Mouse (Mus musculus) left cerebral cortex, postnatal 4 days (tissue): ENCODE data around the gene Ints2. TPM values are rescaled to one million over a fixed set of nuclear protein-coding genes. Genes with fewer than 3 reads are reported as not detected.
"Not testable (repeated sequence)": the region's sequence is repeated elsewhere in the genome, so short reads cannot be mapped to it uniquely, and the experiment has no call there.

Experiments
- DNase-seq: peaks from one replicate; pipeline ENCODE4 v3.0.0-alpha.2; 2022
- intact Hi-C: fragments of 180-260 bp; cut with DNase I; formaldehyde crosslinking; loops from one replicate; pipeline ENCODE4 v1.15.1; 2025
- total RNA-seq, 2 experiments: library from RNA; stranded (reverse); gene quantifications; 2 replicates each; pipeline ENCODE4 v1.2.3; 2021

The Ints2 gene
- 10 to 100 TPM; 33.7 to 35.6 TPM for total RNA-seq

- intact Hi-C loops: no loop called here
- peak; percentile 96 for DNase-seq
Observed at GRCm38 (mm10) chr11:86257460-86258076, at the start of gene Ints2. Gene Ints2 (minus strand): TSS chr11:86257575.

DNA sequence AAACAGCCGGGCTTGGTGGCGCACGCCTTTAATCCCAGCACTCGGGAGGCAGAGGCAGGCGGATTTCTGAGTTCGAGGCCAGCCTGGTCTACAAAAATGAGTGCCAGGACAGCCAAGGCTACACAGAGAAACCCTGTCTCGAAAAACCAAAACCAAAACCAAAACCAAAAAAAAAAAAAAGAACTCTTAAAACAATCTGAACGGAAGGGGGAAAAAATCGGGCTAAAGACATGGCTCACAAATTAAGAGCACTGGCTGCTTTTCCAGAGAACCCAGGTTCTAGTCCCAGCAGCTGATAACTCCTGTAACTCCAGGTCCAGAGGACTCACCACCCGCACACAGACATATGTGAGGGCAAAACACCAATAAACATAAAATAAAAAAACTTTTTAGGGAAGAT is 34.8 kb upstream of the Ints2 start:
- intact Hi-C loops: loop anchor here (10.0 kb wide), 1 partner anchor 53 kb away; no protein-coding TSS in a partner anchor
- not testable (repeated sequence) for DNase-seq

GRCm38 (mm10) chr11:86291714-86292113 is 34.3 kb upstream of the Ints2 start:
- intact Hi-C loops: loop anchor here (10.0 kb wide), 1 partner anchor 53 kb away; no protein-coding TSS in a partner anchor
- no peak for DNase-seq

DNA sequence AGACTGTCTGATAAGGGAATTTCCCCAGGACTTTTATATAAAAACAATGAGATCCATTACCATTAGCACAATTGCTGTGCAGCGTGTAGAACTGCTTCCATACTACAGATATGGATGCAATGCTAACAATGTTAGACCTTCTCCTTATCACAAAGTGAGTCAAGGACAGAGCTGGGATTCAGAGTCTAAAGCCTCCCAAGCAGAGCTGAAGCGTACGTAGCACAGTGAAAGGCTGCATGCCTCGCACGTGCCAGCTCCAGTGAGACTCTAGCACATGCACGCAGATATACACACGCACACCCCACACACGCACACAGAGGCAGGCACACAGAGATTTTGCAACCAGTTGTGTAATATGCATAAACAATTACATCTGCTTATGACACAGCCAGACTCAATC is 28.4 kb upstream of the Ints2 start:
- DNase-seq: no peak
- intact Hi-C loops: loop anchor here (10.0 kb wide), 1 partner anchor 61 kb away; no protein-coding TSS in a partner anchor

DNA sequence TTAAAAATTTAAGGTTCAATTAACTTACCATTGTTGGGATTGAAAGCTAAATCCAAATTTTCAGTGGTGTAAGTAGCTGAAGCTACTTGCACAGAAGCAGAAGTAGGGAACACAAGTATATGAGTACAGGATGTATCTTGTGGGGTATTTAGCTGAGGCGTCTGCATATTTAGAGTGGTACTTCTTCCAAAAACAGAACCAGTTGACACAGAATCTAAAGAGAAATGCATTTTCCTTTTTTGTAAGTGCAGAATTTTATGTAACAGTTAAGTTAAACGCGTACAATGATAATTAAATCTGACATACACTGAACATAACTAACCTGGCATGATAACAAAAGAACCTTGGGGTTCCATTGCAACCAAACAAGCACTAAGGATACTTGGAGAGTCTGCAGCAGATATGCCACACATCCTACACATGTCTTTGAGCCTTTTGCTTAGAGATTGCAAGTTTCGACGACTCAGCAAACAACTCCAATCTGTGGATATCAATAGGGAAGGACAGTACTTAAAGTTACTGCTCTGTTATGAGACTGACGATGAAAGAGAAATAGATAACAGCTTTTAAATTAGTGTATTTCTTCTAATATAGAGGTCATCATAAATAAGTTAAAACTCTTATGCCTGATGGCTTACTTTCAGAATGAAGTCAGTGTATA is 21.2 kb upstream of the Ints2 start:
- intact Hi-C loops: no loop called here
- no peak for DNase-seq

- intact Hi-C loops: no loop called here
- DNase-seq: no peak
Observed at GRCm38 (mm10) chr11:86257054-86257453, 321 bp downstream of the Ints2 start.

DNA sequence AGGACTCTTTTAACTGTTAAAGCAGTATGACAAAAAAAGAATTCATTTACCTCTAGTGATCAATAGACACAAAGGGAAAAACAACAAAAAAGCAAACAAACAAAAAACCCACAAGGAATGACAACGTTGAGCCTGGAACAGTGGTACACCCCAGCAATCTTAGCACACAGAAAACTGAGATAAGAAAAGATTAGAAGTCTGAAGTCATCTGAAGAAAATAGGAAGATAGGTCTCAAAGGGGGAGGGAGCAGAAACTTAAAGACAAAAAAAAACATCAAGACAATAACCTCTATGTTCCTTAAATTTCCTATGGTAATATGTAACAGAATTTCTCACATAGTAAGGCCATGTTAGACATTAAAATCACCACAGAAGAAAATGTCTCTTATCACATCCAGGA is 4.0 kb downstream of the Ints2 start:
- intact Hi-C loops: no loop called here
- no peak for DNase-seq

DNA sequence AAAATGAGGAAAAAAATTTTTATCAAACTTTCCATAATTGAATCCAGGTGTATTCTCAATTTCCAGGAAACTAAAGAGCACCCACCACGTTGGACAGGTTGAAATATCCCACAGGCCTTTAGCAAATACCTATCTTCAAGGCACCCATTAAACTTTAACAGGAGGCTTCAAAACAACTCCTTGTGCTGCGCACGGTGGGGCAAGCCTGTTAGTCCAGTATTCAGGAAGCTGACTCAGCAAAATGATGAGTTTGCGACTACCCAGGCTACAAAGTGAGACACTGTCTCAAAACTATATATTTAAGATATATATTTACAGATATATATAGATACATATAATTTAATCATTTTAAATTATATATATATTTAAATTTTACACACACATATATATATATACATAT is 24.9 kb downstream of the Ints2 start:
- intact Hi-C loops: no loop called here
- no peak for DNase-seq

- intact Hi-C loops: no loop called here
- DNase-seq: no peak
Observed at GRCm38 (mm10) chr11:86231781-86232350, 25.5 kb downstream of the Ints2 start.

- DNase-seq: no peak
- intact Hi-C loops: loop anchor here (10.0 kb wide), 1 partner anchor 58 kb away; no protein-coding TSS in a partner anchor
Observed at GRCm38 (mm10) chr11:86226646-86227180, 30.7 kb downstream of the Ints2 start.

DNA sequence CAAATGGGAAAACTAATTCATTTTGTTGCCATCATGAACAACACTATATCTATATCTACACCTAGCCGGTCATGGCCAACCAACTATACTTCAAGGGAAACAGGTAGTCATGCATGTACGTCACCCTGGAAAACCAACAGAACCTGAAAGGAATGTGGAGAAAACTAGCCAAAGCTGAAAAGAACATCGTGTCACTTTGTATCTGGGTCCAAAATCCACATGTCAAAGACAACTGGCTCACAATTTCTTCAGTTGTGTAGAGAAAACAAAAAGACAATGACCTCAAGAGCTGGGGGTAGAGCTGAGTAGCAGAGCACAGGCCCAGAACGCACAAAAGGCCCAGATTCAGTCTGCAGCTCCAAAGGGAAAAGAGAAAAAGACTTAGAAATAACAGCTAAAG is 31.6 kb downstream of the Ints2 start:
- DNase-seq: no peak
- intact Hi-C loops: loop anchor here (10.0 kb wide), 1 partner anchor 59 kb away; no protein-coding TSS in a partner anchor

DNA sequence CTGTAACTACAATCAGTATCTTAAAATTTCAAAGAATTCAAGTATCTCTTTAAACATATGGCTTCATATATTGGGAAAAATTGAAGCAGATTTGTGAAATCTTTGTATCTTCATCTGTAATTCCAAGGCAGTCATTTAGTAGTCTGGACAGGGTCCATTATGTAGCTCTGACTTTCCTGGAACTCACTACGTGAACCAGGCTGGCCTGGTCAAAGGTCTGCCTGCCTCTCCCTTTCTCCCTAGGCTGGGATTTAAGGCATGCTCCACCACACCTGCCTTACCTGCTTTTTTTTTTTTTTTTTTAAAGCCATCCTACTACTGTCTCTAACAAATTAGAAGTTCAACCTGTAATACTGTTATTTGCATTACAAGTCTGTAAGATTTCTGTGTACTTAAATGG is 45.6 kb downstream of the Ints2 start:
- intact Hi-C loops: no loop called here
- no peak for DNase-seq

DNA sequence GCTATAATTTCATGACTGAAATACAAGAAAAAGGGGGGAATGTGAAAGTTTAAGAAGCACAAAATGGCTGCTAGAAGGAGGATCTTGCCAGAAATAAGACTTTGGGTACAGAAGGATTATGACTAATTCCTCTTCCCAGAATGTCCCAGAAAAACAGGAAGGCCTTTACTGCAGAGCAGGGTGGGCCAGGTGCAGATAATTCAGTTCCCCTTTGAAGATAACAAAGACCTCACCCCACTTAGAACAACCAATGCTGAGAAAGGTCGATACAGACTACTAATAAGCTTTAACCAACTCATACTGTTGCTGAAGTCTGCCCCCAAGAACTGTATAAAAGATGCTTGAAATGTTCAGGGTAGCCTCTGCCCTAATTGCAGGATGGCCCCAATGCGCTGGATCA is 48.3 kb downstream of the Ints2 start:
- intact Hi-C loops: no loop called here
- DNase-seq: no peak

DNA sequence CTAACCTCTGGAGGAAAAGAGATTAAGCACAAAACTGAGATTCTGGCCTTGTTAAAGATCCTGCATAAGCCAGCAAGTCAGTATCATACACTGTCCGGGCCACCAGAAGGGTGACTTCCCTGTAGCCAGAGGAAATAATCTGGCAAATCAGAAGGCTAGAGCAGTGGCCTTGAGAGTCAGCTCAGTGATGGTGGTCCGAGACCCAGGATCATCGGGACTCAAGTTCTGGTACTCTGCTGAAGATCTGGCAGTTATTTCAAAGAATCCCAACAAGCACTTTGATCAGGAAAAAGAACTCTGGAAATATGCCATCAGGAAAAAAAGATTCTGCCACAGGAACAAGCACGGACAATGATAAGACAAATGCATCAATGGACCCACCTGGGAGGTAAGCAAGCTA is 51.5 kb downstream of the Ints2 start:
- no peak for DNase-seq
- intact Hi-C loops: no loop called here

DNA sequence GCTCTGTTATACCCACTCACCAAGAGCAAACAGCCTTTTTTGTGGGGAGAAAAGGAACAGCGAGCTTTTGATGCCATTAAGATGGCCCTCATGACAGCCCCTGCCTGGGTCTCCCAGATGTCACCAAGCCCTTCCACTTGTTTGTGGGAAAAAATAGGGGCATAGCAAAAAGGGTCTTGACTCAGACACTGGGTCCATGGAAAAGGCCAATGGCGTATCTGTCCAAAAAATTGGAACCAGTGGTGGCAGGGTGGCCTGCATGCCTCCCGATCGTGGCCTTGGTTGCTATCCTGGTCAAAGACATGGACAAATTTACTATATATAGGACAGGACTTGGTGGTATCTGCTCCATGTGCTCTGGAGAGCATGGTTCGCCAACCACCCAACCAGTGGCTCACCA is 52.3 kb downstream of the Ints2 start:
- no peak for DNase-seq
- intact Hi-C loops: no loop called here

DNA sequence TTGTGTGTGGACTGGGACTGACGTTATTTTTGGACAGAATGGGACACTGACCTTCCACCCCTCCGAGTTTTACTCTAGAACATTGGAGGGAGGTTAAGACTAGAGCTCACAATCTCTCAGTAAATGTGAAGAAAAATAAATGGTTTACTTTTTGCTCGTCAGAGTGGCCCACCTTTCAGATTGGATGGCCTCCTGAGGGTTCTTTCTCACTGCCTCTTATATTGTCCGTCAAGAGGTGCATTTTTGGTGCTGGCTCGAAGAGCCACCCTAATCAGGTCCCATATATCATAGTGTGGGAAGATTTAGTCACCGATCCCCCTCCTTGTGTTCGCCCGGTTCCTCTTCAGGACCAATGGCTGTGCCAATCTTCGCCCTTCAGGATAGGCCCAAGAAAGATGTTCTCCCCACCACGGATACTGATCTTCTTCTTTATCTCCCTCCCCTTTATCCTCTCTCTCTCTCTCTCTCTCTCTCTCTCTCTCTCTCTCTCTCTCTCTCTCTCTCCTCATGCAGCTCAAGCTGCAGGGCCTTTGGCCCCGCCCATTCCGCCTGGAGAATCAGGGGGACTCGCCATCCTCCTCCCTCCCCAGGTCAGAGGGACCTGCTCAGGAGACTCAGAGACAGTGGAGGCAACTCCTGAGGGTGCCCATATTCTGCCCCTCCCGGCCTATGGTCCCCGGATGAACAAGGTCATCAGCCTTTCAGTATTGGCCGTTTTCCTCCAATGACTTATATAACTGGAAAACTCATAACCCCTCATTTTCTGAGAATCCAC is 55.3 kb downstream of the Ints2 start:
- intact Hi-C loops: no loop called here
- DNase-seq: peak; percentile 9

DNA sequence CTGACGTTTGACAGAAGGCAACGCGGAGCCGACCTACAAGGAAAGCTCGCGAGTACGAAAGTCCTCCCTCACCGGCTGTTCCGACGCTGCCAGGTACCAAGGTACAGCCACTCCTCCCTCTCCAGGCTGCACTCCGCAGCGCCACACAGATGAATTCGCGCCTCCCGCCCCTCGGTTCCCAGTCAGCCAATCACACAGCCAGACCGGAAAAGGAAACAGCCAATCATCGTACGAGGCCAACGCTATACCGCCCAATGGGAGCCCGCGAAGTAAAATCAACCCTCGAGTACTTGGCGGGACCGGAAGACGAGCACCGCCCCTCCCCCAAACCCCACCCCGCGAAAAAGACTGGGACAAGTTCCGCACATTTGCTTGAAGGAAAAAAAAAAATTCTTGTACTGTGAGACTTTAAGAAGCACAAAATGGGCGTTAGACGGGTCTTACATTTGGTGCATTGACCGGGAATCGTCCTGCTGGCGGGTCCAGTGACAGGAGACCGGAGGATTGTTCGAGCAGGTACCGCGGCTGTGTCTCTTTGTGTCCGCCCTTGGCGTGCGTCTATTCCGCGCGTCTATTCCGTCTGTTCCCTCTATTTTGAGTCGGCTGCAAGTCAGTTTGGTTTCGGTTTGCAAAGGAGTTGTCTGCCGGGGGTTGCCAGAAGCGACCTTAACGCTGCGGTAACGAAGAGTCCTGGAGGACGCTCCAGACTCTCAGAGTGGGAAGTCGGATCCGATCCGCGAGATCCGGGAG is 56.2 kb downstream of the Ints2 start, which contains the start of gene Brip1:
Brip1 (minus strand) TSS at position 157 of the 750 bp plus-strand sequence.
- intact Hi-C loops: no loop called here
- DNase-seq: peak; percentile 92

DNA sequence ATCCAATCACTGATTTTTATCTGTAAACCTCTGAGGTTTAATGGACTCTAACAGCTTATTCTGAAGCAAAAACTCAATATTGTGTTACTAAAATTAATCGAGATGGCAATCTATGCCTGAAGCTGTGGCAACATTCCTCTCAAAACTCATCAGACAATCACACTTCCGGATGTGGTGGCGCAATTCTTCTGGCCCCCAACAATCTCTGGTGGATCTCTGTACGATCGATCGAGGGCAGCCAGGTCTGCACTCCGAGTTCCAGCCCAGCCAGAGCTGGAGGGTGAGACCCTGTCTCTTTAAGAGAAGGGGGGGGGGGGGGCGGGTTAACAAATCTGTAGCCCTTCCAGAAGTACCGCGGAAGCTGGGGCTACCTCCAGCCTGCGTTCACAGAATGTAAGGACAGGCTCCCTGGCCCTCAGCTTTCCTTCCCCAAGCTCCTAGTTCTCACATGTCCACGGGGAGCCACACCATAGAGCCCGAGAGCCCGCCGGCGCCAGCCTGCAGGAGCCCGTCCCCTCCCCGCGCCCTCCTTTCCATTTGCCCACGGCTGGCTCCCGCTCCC is 56.8 kb downstream of the Ints2 start:
- intact Hi-C loops: no loop called here
- no peak for DNase-seq

GRCm38 (mm10) chr11:86199733-86200132 is 57.6 kb downstream of the Ints2 start:
- no peak for DNase-seq
- intact Hi-C loops: no loop called here

DNA sequence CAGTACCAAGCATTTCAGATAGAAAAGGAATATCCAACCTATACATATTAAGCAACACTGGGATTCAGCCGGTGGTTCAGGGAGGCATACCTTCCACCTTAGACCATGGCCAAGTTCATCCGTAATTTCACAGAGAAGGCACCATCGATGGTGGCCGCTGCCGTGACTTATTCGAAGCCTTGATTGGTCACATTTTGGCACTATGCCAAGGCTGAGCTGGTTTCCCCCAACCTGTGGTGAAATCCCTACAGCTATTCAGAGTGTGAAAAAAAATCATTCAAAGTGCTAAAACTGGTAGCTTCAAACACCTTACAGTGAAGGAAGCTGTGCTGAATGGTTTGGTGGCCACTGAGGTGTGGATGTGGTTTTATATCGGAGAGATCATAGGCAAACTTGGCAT is 72.2 kb downstream of the Ints2 start:
- intact Hi-C loops: not testable (repeated sequence)

More for the DNA sequence above, 72.2 kb downstream of the Ints2 start:
- DNase-seq: not testable (repeated sequence)
